In genomic region chr11:69092386-69092751, GRCm38 (mm10) we compare ENCODE assay signal across 10 mouse cellular contexts. TPM values are rescaled to one million over a fixed set of nuclear protein-coding genes. Genes with fewer than 3 reads are reported as not detected.
DNase-seq lines count a peak whose midpoint lies in the region; ATAC-seq and TF ChIP-seq lines count a peak whose summit lies in the region.
"Had no signal": no experiment of that assay in that cellular context is flagged by ENCODE, and none has a peak within 500 bp of the region (broad histone marks: within the 10 kb centered on the region; RNA-seq: fewer than 3 reads in every experiment).

No protein-coding gene starts in this region.

- ATAC-seq in kidney, embryonic 14.5 days (ENCODE audit: low FRiP score, low TSS enrichment) = no peak
- no peak for ATAC-seq in limb, embryonic 14.5 days (ENCODE audit: low FRiP score, low read depth)

- peaks cover 33% of the 10 kb centered on the region for H3K36me3 ChIP-seq in kidney, embryonic 14.5 days (ENCODE audit: control insufficient read depth, insufficient read depth, low read length)
- peaks cover 35% of the 10 kb centered on the region for H3K36me3 ChIP-seq in limb, embryonic 14.5 days (ENCODE audit: control insufficient read depth, insufficient read depth, low read length)

- TF ChIP-seq CTCF in cortical plate, adult 2 months (IDR thresholded peaks at IDR 0.05; ENCODE audit: extremely low read depth, insufficient read depth, low read length) = peak; percentile 79

- no peaks in the 10 kb centered on the region for H3K27me3 ChIP-seq in kidney, embryonic 14.5 days (ENCODE audit: control insufficient read depth, insufficient read depth, low read length)
- no peaks in the 10 kb centered on the region for H3K27me3 ChIP-seq in limb, embryonic 14.5 days (ENCODE audit: control insufficient read depth, insufficient read depth, low read length)

- WGBS in kidney, embryonic 14.5 days = 1% methylated on average over 3 of the region's 3 CpGs
- 2% methylated on average over 3 of the region's 3 CpGs for WGBS in limb, embryonic 14.5 days

- no peak overlapping the region for H3K9ac ChIP-seq in kidney, embryonic 14.5 days (ENCODE audit: low read depth, low read length)
- no peak overlapping the region for H3K9ac ChIP-seq in limb, embryonic 14.5 days (ENCODE audit: low read depth, low read length, severe bottlenecking)

- intact Hi-C loops in heart, postnatal 10 days (cut with DNase I) = loop anchor here (10.0 kb wide), 1 partner anchor 322 kb away; the partner anchor contains the start of gene Kdm6b

- DNase-seq in kidney, adult 18-20 months = peak; percentile 94
- peak; percentile 86 for DNase-seq in adipocyte (ENCODE audit: low spot score)
- peak; percentile 92 to 95 for DNase-seq in heart, postnatal 10 days
- DNase-seq in limb, embryonic 14.5 days (ENCODE audit: low spot score) = peak; percentile 52
- DNase-seq in right cerebral cortex, postnatal 14 days = peak; percentile 81
- DNase-seq in urinary bladder, postnatal 14 days (ENCODE audit: low spot score) = peak; percentile 92

- H3K4me2 ChIP-seq in kidney, embryonic 14.5 days (replicated peaks; ENCODE audit: low read depth, low read length) = no peak overlapping the region
- H3K4me2 ChIP-seq in limb, embryonic 14.5 days (replicated peaks; ENCODE audit: low read depth, low read length, severe bottlenecking) = no peak overlapping the region

- H3K9me3 ChIP-seq in kidney, embryonic 14.5 days (ENCODE audit: control insufficient read depth, low read length) = no peaks in the 10 kb centered on the region
- H3K9me3 ChIP-seq in limb, embryonic 14.5 days (ENCODE audit: control insufficient read depth, low read length) = no peaks in the 10 kb centered on the region

- no peak for TF ChIP-seq POLR2A in cortical plate, adult 2 months (IDR thresholded peaks at IDR 0.05; ENCODE audit: extremely low read depth, insufficient read depth, low read length)
- TF ChIP-seq POLR2A in limb, embryonic 14.5 days (IDR thresholded peaks at IDR 0.05; ENCODE audit: borderline replicate concordance, extremely low read depth, insufficient read depth, insufficient read length) = no peak

- peaks cover 38% of the 10 kb centered on the region for H3K4me1 ChIP-seq in kidney, embryonic 14.5 days (ENCODE audit: control insufficient read depth, insufficient read depth, low read length)
- peaks cover 1% of the 10 kb centered on the region for H3K4me1 ChIP-seq in cortical plate, adult 2 months (ENCODE audit: control insufficient read depth, insufficient read depth, low read length)
- peaks cover 19% of the 10 kb centered on the region for H3K4me1 ChIP-seq in limb, embryonic 14.5 days (ENCODE audit: control insufficient read depth, insufficient read depth, low read length)

- H3K4me3 ChIP-seq in kidney, embryonic 14.5 days (ENCODE audit: low read length) = no peak overlapping the region
- no peak overlapping the region for H3K4me3 ChIP-seq in cortical plate, adult 2 months (ENCODE audit: insufficient read depth, low read length)
- no peak overlapping the region for H3K4me3 ChIP-seq in limb, embryonic 14.5 days (replicated peaks; ENCODE audit: low read length)
- H3K4me3 ChIP-seq: erythroblast, embryonic 14.5 days; myocyte had no signal

- H3K27ac ChIP-seq in kidney, embryonic 14.5 days (ENCODE audit: low read depth, low read length) = no peak overlapping the region
- no peak overlapping the region for H3K27ac ChIP-seq in cortical plate, adult 2 months (ENCODE audit: insufficient read depth, low read length)
- H3K27ac ChIP-seq in limb, embryonic 14.5 days (replicated peaks; ENCODE audit: low read depth, low read length) = no peak overlapping the region

RNA-seq across cellular contexts. Expression of gene Per1, which starts 2.6 kb away (rescaled TPM):
- 6.1 and 8.9 TPM in 2 replicates for polyA plus RNA-seq in kidney, embryonic 14.5 days (2014; fragmentation: Nextera tagmentation; extraction: Ambion mirVana)
- polyA plus RNA-seq in cortical plate, adult 2 months (2012; rRNA removed) = 48.3 and 57.6 TPM in 2 replicates
- 100 to 1,000 TPM in 1 of 2 experiments, 10 to 100 TPM in 1; 61.4 to 101 TPM for total RNA-seq in heart, postnatal 10 days (2021)
- 19.3 and 25.4 TPM in 2 replicates for polyA plus RNA-seq in limb, embryonic 14.5 days (2012; rRNA removed)
- 16.0 and 22.5 TPM in 2 replicates for polyA plus RNA-seq in limb, embryonic 14.5 days (2014; fragmentation: Nextera tagmentation; extraction: Ambion mirVana)

RNA-seq across cellular contexts. Expression of gene Vamp2, which starts 4.1 kb away (rescaled TPM):
- 57.5 and 86.5 TPM in 2 replicates for polyA plus RNA-seq in kidney, embryonic 14.5 days (2014; fragmentation: Nextera tagmentation; extraction: Ambion mirVana)
- 1,153 and 1,156 TPM in 2 replicates for polyA plus RNA-seq in cortical plate, adult 2 months (2012; rRNA removed)
- total RNA-seq in heart, postnatal 10 days (2021) = 10 to 100 TPM; 71.1 to 85.8 TPM
- 199 and 224 TPM in 2 replicates for polyA plus RNA-seq in limb, embryonic 14.5 days (2012; rRNA removed)
- 89.8 and 98.1 TPM in 2 replicates for polyA plus RNA-seq in limb, embryonic 14.5 days (2014; fragmentation: Nextera tagmentation; extraction: Ambion mirVana)

RNA-seq across cellular contexts. Expression of gene Tmem107, which starts 21.8 kb away (rescaled TPM):
- polyA plus RNA-seq in kidney, embryonic 14.5 days (2014; fragmentation: Nextera tagmentation; extraction: Ambion mirVana) = 62.2 and 73.8 TPM in 2 replicates
- 20.6 and 21.4 TPM in 2 replicates for polyA plus RNA-seq in cortical plate, adult 2 months (2012; rRNA removed)
- total RNA-seq in heart, postnatal 10 days (2021) = 1 to 10 TPM; 5.8 to 7.8 TPM
- 47.8 and 71.0 TPM in 2 replicates for polyA plus RNA-seq in limb, embryonic 14.5 days (2012; rRNA removed)
- 54.4 and 55.2 TPM in 2 replicates for polyA plus RNA-seq in limb, embryonic 14.5 days (2014; fragmentation: Nextera tagmentation; extraction: Ambion mirVana)

RNA-seq across cellular contexts. Expression of gene Hes7, which starts 27.8 kb away (rescaled TPM):
- 0.23 and 0.41 TPM in 2 replicates for polyA plus RNA-seq in kidney, embryonic 14.5 days (2014; fragmentation: Nextera tagmentation; extraction: Ambion mirVana)
- polyA plus RNA-seq in cortical plate, adult 2 months (2012; rRNA removed) = 0.50 and 0.83 TPM in 2 replicates
- under 1 TPM; 0.17 to 0.34 TPM for total RNA-seq in heart, postnatal 10 days (2021)
- polyA plus RNA-seq in limb, embryonic 14.5 days (2012; rRNA removed) = 1.1 and 1.4 TPM in 2 replicates
- polyA plus RNA-seq in limb, embryonic 14.5 days (2014; fragmentation: Nextera tagmentation; extraction: Ambion mirVana) = 0.30 and 0.77 TPM in 2 replicates

RNA-seq across cellular contexts. Expression of gene 9130213A22Rik, which starts 30.0 kb away (rescaled TPM):
- 0.11 and 0.43 TPM in 2 replicates for polyA plus RNA-seq in kidney, embryonic 14.5 days (2014; fragmentation: Nextera tagmentation; extraction: Ambion mirVana)
- 2.1 and 2.3 TPM in 2 replicates for polyA plus RNA-seq in cortical plate, adult 2 months (2012; rRNA removed)
- under 1 TPM; 0.42 to 0.60 TPM for total RNA-seq in heart, postnatal 10 days (2021)
- 1.1 and 1.4 TPM in 2 replicates for polyA plus RNA-seq in limb, embryonic 14.5 days (2012; rRNA removed)
- 0.41 and 0.77 TPM in 2 replicates for polyA plus RNA-seq in limb, embryonic 14.5 days (2014; fragmentation: Nextera tagmentation; extraction: Ambion mirVana)
- polyA plus RNA-seq: erythroblast, embryonic 14.5 days had no signal
